Mouse (Mus musculus) A20 (cell line): ENCODE measurements around the gene Nek9.
"Not testable (repeated sequence)": the region's sequence is repeated elsewhere in the genome, so short reads cannot be mapped to it uniquely, and the experiment has no call there.

Source experiments
- DNase-seq: peaks from one replicate; pipeline ENCODE4 v3.0.0-alpha.2; 2011; ENCODE audit warnings: low read depth, low spot score

The Nek9 gene

GRCm38 (mm10) chr12:85290633-85291032 lies 48.5 kb downstream of the Nek9 start:
- DNase-seq: no peak

DNA sequence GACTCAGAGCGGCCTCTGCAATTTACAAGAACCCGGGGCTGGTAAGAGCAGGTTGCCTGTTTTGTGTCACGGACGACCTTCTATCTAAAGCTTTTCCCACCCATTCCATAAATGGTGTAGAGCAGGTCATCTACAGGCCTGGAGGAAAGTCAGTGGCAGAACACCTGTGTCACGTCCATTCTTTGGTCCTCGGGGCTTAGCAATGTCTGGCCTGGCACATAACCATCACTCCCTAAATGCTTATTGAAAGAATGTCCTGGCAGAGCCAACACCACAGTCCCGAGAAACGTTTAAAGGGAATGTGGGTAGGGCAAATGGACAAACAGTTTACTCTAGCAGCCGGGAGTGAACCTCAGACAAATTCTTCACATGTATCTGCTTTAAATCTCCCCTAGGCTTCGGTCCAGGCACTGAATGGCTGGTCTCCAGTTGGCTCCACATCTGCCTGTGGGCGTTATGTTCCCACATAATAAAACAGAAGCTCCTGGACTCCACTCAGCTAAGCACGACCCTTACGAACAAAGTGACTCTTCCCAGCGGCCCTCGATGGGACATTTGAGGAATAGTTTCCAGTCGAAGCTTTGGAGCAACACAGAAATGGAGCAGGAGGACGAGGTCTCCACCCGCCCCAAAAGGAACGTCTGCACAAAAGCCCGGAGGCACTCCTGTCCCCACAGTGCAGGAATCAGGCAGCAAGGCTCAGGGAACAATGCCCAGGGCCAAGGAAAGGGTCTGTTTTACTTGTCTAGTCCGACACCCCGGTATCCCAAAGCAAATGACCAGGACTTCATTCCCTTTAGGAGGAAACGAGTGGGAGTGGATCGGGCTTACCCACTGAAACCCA lies 49.8 kb downstream of the Nek9 start:
- no peak for DNase-seq

- peak; percentile 98 for DNase-seq
These were observed 50.5 kb downstream of the Nek9 start, which contains the start of gene Zc2hc1c for GRCm38 (mm10) chr12:85288486-85289156. Gene Zc2hc1c (plus strand): TSS chr12:85288591.

DNA sequence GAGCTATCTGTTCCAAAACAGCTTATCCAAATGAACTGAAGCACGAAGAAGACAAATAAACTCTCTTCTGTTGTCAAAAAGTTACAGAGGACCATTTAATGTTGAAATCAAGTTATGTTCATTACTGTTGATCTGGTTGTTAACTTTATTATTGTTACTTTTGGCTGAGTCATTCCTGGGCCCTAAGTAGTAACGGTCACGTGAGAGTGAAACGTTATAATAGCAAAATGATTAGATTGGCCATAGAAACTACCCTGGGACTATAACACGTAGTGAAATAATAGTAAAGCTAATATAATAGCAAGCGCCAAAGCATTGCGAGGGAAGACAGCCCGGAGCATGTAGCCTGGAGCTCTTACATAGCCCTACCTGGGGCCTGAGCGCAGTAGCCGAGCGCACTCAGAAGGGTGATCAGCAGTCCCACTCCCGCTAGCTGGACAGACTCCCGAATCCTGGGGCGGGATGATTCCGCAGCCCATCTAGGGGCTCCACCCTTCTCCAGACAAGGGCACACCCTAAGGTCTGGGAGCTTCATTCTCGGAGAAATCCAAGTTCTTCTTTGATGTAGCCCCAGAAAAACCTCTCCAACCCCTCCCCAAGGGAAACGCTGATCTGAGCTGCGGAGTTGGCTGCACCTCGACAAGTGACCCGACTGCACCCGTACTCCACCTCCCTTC lies 51.2 kb downstream of the Nek9 start, which contains the start of gene Acyp1:
TSS of gene Acyp1 (minus strand) at position 630 of the 677 bp plus-strand sequence.
- DNase-seq: peak; percentile 85

- DNase-seq: peak; percentile 82
These were observed 52.2 kb downstream of the Nek9 start for GRCm38 (mm10) chr12:85286941-85287340.

GRCm38 (mm10) chr12:85284996-85285395 lies 54.2 kb downstream of the Nek9 start:
- no peak for DNase-seq

- peak; percentile 51 for DNase-seq
These were observed 54.8 kb downstream of the Nek9 start for GRCm38 (mm10) chr12:85284331-85284730.

GRCm38 (mm10) chr12:85281756-85282155 lies 57.4 kb downstream of the Nek9 start:
- not testable (repeated sequence) for DNase-seq

- DNase-seq: no peak
These were observed 58.1 kb downstream of the Nek9 start for GRCm38 (mm10) chr12:85280845-85281651.

GRCm38 (mm10) chr12:85280105-85280844 lies 58.9 kb downstream of the Nek9 start:
- peak; percentile 98 for DNase-seq

DNA sequence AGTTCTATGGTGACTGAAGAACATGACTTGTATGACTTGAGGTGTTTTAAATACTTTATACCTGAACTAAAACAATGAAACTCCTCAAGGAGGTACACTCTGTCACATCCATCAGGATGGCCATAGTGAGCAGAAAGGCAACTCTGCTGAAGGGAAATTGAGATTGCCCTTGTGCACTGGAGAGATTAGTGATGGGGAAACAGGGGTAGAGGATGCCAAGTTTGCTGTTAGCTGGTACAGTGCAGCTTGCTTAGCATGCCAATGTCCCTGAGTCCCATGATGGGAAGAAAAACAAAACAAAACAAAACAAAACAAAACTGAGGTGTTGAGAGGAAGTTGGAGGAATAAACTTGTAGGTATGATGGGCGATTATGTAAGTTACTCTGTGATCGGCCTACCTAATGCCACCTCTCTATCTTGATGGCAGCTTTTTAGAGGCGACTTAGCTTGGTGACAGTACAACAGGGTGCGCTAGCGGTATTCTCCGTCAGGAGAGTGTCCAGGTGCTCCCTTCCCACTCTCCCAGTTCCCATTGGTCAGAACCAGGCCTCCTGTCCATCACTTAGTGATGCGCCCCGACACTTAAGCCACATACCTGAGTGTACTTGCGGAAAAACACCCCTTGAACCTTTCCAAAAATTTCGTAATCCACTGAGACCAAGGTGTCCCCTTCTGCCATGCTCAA lies 59.6 kb downstream of the Nek9 start:
- DNase-seq: no peak

- peak; percentile 37 for DNase-seq
These were observed 60.2 kb downstream of the Nek9 start for GRCm38 (mm10) chr12:85278919-85279318.

GRCm38 (mm10) chr12:85276273-85276672 lies 62.9 kb downstream of the Nek9 start:
- DNase-seq: no peak

DNA sequence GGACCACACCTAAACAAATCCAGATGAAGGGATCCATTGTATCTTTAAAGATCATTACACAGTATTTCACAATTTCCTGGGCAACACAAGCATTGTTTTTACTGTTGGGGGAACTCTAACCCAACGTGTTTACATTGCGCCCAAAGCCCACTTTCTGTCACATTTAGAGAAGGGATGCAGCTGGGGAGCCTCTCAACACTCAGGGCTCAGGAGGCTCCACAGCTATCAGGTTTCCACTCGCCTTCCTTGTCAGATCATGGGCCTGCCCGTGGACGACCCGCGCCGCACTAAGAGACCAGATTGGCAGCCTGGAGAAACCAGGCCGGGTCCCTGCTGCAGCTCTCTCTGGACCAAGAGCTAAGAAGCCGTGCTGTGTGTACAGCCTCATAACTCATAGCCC lies 65.7 kb downstream of the Nek9 start:
- no peak for DNase-seq

DNA sequence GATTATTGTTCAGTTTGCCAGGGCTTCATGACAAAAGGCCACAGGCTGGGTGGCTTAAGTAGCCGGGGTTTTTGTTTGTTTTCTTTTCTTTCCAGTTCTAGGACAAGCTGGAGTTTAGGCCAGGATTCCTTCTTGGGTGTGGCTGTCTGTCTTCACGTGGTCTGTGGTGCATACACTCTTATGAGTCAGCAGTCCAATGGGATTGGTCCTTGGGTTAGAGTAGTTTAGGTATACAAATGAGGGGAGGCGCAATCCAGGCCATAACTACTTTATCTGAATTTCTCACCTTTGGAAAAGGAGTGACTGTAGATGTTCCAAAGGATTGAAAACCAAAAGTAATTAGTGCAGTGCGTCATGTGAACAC lies 67.3 kb downstream of the Nek9 start:
- DNase-seq: no peak

- DNase-seq: peak; percentile 33
These were observed 67.9 kb downstream of the Nek9 start for GRCm38 (mm10) chr12:85271132-85271842.

- DNase-seq: peak; percentile 94
These were observed 68.8 kb downstream of the Nek9 start, which contains the start of gene Mlh3 for GRCm38 (mm10) chr12:85270319-85270718. Gene Mlh3 (minus strand): TSS chr12:85270599.

- DNase-seq: no peak
These were observed 69.3 kb downstream of the Nek9 start for GRCm38 (mm10) chr12:85269821-85270220.

DNA sequence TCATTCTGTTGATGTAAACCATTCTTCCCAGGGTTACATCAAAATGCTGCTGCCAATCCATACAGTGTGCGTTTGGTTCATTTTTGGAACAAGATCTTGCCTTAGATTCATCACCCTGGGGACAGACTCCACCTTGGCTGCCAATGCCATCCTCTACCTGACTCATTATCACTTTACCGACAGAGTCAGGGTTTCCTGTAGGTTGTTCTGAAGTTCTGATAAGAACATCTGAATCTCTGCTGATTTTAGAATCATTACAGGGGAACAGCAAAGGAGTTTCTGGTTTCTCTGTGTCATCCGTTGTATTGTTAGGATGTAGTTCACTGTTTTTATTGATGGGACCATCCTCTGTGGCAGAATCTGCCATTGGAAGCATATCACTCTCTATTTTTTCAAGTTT lies 72.9 kb downstream of the Nek9 start:
- no peak for DNase-seq
